Mouse (Mus musculus): ENCODE measurements at regions not wholly inside any gene's neighbourhood (a gene's known extent, or its start where the extent isn't known, plus 50 kb on each side); places are given as distances from the start of the nearest gene placed in this dataset.

DNA sequence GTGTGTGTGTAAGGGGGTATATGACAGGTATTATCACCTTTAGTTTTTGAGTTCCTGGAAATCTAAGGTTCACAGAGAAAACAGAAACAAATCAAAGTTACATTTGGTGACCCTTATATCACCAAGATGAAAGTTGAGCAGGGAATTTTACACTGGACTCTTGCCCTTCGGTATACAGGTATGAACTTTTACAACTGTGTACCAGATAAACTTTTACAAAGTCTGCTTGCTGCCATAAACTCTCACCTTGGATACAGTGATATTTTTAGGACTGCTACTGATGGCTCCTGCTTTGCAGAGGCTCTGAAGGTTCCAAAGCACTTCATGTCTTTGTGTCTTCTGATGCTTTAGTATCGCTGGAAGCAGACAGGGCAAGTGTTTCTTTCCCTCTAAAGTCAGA lies 461.3 kb upstream of the Smarca2 start:
- DNase-seq (ENCODE audit: low read depth), result no peak
- TF ChIP-seq CTCF (IDR thresholded peaks at IDR 0.05; ENCODE audit: borderline replicate concordance, extremely low read depth, insufficient read depth, insufficient read length) (no peak), POLR2A (IDR thresholded peaks at IDR 0.05; ENCODE audit: borderline replicate concordance, extremely low read depth, insufficient read depth, insufficient read length, poor library complexity, severe bottlenecking) (no peak)

DNA sequence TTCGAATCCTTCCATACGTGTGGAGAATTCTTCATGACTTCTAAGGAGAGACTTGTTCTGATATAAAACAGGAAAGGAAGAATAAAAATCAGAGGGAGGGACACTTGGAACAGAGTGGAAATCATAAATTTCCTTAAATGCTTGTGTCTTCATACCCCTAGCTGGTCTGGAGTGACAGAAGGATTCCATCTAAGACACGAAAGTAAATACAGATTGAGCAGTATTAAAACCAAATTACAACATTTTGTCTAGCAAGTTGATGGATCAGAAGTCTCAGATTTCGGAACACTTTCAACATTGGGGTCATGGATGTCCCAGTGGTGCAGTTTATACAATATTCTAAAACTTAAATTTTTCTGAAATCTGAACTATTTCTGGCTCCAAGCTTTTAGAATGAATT lies 453.6 kb upstream of the Smarca2 start:
- DNase-seq (ENCODE audit: low read depth), result no peak
- no peak for TF ChIP-seq POLR2A (IDR thresholded peaks at IDR 0.05; ENCODE audit: borderline replicate concordance, extremely low read depth, insufficient read depth, insufficient read length, poor library complexity, severe bottlenecking)
- TF ChIP-seq CTCF (IDR thresholded peaks at IDR 0.05; ENCODE audit: borderline replicate concordance, extremely low read depth, insufficient read depth, insufficient read length), result no peak

DNA sequence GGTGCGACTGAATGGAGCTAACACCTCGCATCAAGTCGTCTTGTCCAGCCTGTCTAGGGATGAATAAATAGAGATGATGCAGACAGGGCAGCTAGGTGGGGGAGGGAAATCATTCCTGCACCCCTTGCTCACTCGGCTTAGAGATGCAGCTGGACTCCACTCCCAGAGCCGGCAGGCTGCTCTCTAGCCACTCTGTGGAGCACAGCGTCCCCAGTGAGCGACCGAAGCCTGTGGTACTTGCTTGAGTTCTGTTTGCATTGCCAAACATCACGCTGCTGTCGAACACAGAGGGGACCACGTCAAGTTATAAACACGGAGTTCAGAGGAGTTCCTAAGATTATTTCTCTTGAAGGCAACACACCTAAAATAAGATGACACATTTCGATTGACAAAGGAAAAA lies 439.9 kb upstream of the Smarca2 start:
- peak; percentile 35 for DNase-seq (ENCODE audit: low read depth)
- no peak for TF ChIP-seq POLR2A (IDR thresholded peaks at IDR 0.05; ENCODE audit: borderline replicate concordance, extremely low read depth, insufficient read depth, insufficient read length, poor library complexity, severe bottlenecking)
- TF ChIP-seq CTCF (IDR thresholded peaks at IDR 0.05; ENCODE audit: borderline replicate concordance, extremely low read depth, insufficient read depth, insufficient read length), result no peak

- peak; percentile 56 for DNase-seq (ENCODE audit: low read depth)
- TF ChIP-seq CTCF (IDR thresholded peaks at IDR 0.05; ENCODE audit: borderline replicate concordance, extremely low read depth, insufficient read depth, insufficient read length) (peak; percentile 59; the same call in 1 of the 2 replicates), POLR2A (IDR thresholded peaks at IDR 0.05; ENCODE audit: borderline replicate concordance, extremely low read depth, insufficient read depth, insufficient read length, poor library complexity, severe bottlenecking) (no peak)
Measured at GRCm38 (mm10) chr19:26181774-26182173, 423.1 kb upstream of the Smarca2 start.

GRCm38 (mm10) chr19:26185012-26185411 lies 419.8 kb upstream of the Smarca2 start:
- no peak for DNase-seq (ENCODE audit: low read depth)
- TF ChIP-seq POLR2A (IDR thresholded peaks at IDR 0.05; ENCODE audit: borderline replicate concordance, extremely low read depth, insufficient read depth, insufficient read length, poor library complexity, severe bottlenecking) (no peak), CTCF (IDR thresholded peaks at IDR 0.05; ENCODE audit: borderline replicate concordance, extremely low read depth, insufficient read depth, insufficient read length) (no peak)

DNA sequence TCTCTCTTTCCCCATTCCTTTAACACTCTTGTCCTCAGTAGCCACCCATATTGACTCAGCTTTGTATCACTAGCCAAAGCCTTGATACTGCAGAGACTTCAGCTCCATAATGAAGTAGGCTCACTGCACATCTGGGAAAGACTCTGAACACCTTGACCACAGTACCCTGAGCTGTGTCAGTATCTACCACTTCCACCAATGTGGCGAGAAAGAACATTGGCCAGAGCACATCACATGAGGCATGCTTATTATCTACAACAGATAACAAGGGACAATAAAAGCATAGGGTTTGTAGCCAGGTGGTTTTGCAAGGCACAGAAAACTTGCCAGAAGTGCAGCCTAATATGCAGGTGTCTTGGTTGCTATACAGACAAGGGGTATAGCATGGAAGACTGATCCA lies 414.0 kb upstream of the Smarca2 start:
- no peak for TF ChIP-seq CTCF (IDR thresholded peaks at IDR 0.05; ENCODE audit: borderline replicate concordance, extremely low read depth, insufficient read depth, insufficient read length)
- no peak for TF ChIP-seq POLR2A (IDR thresholded peaks at IDR 0.05; ENCODE audit: borderline replicate concordance, extremely low read depth, insufficient read depth, insufficient read length, poor library complexity, severe bottlenecking)
- no peak for DNase-seq (ENCODE audit: low read depth)

GRCm38 (mm10) chr19:26193664-26194063 lies 411.2 kb upstream of the Smarca2 start:
- TF ChIP-seq CTCF (IDR thresholded peaks at IDR 0.05; ENCODE audit: borderline replicate concordance, extremely low read depth, insufficient read depth, insufficient read length), result peak; percentile 40; the same call in 1 of the 2 replicates
- TF ChIP-seq POLR2A (IDR thresholded peaks at IDR 0.05; ENCODE audit: borderline replicate concordance, extremely low read depth, insufficient read depth, insufficient read length, poor library complexity, severe bottlenecking), result no peak
- peak; percentile 70 for DNase-seq (ENCODE audit: low read depth)

GRCm38 (mm10) chr19:26208760-26209159 lies 396.1 kb upstream of the Smarca2 start:
- DNase-seq (ENCODE audit: low read depth), result peak; percentile 39
- TF ChIP-seq POLR2A (IDR thresholded peaks at IDR 0.05; ENCODE audit: borderline replicate concordance, extremely low read depth, insufficient read depth, insufficient read length, poor library complexity, severe bottlenecking) (no peak), CTCF (IDR thresholded peaks at IDR 0.05; ENCODE audit: borderline replicate concordance, extremely low read depth, insufficient read depth, insufficient read length) (no peak)

DNA sequence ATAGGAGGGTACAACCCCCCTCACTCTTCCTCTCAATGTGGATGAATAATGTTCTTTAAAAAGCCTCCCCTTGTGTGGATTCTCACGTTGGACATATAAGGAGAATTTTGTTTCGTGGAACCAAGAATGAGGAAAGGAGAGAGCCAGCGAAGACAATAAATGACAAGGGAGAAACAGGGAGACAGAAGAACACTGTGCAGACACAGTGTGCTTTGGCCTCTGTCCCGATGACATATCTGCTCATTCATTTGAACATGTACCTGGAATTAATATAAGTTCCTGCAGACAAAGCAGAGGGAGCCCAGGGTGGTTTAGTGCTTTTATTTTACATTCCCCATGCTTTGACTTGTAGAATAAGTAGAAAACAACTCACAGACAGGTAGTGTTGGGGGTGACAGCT lies 370.3 kb upstream of the Smarca2 start:
- no peak for TF ChIP-seq CTCF (IDR thresholded peaks at IDR 0.05; ENCODE audit: borderline replicate concordance, extremely low read depth, insufficient read depth, insufficient read length)
- TF ChIP-seq POLR2A (IDR thresholded peaks at IDR 0.05; ENCODE audit: borderline replicate concordance, extremely low read depth, insufficient read depth, insufficient read length, poor library complexity, severe bottlenecking), result no peak
- no peak for DNase-seq (ENCODE audit: low read depth)

GRCm38 (mm10) chr19:26244067-26244466 lies 360.8 kb upstream of the Smarca2 start:
- peak; percentile 29 for DNase-seq (ENCODE audit: low read depth)
- no peak for TF ChIP-seq CTCF (IDR thresholded peaks at IDR 0.05; ENCODE audit: borderline replicate concordance, extremely low read depth, insufficient read depth, insufficient read length)
- no peak for TF ChIP-seq POLR2A (IDR thresholded peaks at IDR 0.05; ENCODE audit: borderline replicate concordance, extremely low read depth, insufficient read depth, insufficient read length, poor library complexity, severe bottlenecking)

DNA sequence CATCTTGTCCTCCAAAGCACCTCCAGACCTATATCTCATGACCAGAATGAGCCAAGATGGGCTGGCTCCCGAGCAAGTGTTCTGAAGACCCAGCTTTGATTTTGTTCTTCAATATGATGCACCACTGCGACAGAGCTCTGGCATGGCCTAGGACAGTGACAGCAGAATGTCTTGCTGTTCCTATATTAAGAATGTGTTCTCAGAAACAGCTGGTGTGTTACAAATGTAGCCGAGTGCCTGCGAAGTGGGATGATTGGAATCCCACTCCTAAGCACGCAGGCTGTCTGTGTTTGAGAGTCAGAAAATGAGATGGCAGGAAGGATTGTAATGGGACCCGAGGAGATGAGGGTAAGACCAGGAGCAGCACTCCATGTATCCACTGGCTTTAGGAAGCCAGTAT lies 355.1 kb upstream of the Smarca2 start:
- no peak for TF ChIP-seq CTCF (IDR thresholded peaks at IDR 0.05; ENCODE audit: borderline replicate concordance, extremely low read depth, insufficient read depth, insufficient read length)
- no peak for TF ChIP-seq POLR2A (IDR thresholded peaks at IDR 0.05; ENCODE audit: borderline replicate concordance, extremely low read depth, insufficient read depth, insufficient read length, poor library complexity, severe bottlenecking)
- DNase-seq (ENCODE audit: low read depth), result peak; percentile 49

- DNase-seq (ENCODE audit: low read depth), result peak; percentile 79
- TF ChIP-seq POLR2A (IDR thresholded peaks at IDR 0.05; ENCODE audit: borderline replicate concordance, extremely low read depth, insufficient read depth, insufficient read length, poor library complexity, severe bottlenecking), result no peak
- TF ChIP-seq CTCF (IDR thresholded peaks at IDR 0.05; ENCODE audit: borderline replicate concordance, extremely low read depth, insufficient read depth, insufficient read length), result no peak
Measured at GRCm38 (mm10) chr19:26258677-26259076, 346.2 kb upstream of the Smarca2 start.
